Mouse (Mus musculus) lung, postnatal 25 days (tissue): ENCODE data around the gene Hrh1.
A peak's percentile ranks its signal among the peaks of the same experiment; 100 is the strongest.

Experiments
- DNase-seq: peaks from one replicate; pipeline ENCODE4 v3.0.0; 2022; ENCODE audit warnings: low spot score

Hrh1 gene

DNA sequence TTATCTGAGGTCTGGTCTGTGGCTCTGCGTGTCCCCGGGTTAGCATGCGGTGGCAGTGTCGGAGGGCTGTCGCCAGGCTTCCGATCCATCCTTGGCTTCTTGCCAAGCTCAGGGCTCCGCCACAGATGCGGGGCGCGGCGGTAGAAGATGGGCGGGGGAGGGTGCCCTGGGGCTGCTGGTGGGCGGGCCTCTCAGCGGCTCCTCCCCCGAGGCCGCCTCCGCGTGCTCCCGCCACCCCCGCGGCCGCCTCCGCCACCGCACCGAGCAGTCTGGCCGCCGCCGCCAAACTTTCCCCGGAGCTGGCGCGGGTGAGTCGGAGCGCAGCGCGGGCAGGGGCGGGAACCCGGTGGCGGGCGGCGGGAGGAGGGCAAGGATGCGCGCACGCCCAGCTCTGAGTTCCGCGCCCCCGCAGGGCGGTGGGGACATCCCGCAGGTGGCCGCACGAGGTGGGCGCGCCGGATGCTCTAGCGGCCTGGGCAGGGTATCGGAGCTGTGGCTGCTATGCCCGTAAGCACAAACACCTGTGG is at the start of gene Hrh1:
TSS of gene Hrh1 (plus strand) at position 246 of the 527 bp plus-strand sequence.
- peak; percentile 3 for DNase-seq

DNA sequence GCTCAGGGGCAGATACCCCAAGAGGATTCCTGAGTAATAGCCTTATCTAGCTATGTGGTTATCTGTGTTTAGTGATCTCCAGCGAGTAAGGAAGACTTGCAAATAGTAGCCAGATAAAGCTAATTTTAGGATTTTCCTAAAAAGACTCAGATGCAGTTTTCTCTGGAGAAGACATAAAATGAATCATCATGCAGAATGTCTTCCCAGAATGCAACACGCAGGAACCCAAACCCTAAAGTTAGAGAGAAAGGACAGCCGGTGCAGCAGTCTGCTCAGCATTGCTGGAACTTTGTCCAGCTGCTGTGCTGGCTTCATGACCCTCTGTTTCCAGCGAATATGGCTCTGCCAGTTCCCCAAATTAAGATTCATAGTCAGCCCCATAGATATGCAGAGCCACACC is 43.1 kb upstream of the Hrh1 start:
- DNase-seq = no peak

DNA sequence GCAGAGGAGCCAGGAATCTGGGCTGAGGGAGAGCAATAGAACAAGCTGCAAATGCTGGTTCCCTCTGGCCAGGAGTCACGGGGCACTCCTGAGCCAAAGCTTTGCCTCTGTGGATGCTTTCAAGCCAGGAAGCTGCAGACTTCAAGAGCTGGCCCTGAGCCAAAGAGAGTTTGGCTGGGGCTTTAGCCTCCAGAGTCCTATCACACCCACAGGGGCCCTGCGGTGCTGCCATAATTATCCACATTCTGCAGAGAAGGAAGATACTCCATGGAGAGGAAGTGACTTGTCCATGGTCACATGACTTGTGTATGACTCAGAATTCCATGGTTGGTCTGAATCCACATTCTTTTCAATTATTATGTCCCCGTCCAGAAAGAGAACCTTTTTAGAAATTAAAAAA is 39.6 kb upstream of the Hrh1 start:
- no peak for DNase-seq

DNA sequence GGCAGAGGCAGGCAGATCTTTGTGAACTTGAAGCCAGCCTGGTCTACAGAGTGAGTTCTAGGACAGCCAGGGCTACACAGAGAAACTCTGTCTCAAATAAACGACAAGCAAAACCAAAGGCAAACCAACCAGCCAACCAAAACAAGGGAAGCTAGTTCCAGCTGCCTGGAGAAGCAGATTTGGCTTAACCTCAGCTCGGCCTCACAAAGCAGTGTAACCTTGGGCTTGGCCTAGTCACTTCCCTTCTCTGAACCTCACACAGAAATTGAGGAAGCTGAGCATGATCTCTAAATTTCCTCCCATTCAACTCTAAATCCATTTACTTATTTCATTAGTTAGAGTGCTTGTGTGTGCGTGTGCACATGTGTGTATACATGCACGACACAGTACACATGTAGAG is 35.4 kb upstream of the Hrh1 start:
- DNase-seq = no peak

DNA sequence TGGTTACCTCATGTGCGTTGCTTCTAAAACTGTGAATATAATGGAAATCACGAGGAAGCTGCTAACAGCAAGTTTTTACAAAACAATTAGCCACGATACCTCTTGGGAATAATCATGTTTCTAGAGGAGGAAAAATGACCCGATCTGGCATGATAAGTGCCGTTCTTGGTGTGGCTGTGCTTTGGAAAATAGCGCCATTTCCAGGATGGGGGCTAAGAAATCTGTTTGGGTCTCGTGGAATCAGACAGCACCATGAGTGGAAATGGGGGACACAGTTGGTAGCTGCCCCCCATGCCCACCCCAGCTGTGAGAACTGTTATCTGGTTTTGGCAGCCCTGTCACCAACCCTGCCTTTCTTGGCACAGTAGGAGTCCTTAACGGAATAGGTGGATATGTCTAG is 34.0 kb upstream of the Hrh1 start:
- DNase-seq = no peak

DNA sequence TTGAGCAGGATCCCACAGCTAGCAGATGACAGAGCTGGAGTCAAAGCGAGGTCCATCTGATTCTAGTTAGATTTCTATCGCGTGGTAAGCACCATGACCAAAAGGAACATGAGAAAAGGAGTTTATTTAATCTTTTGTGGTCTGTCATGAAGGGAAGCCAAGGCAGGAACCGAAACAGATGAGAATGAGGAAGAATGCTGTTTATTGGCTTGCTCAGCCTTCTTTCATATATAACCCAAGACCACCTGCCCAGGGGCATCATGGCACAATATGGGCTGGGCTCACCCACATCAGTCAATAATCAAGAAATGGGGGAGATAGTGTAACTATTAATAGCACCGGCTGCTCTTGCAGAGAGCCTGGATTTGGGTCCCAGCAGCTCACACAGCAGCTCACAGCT is 33.0 kb upstream of the Hrh1 start:
- DNase-seq = no peak

DNA sequence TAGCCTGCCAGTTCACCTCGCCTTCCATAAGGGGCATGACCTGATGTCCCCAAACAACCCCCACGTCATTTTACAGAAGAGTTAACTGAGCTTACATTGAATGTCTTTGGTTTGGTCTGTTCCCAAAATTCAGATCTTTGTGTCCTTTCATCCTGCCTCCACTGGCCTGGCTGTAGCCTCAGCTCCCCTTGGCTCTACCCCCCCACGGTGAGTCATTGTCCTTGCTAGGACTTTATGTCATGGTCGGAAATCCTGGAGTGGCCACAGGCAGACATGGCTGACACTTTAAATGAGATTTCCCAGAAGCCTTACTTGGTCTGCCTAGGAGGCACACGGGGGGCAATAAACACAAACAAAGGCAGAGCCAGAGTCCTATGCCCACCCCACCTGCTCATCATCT is 31.5 kb upstream of the Hrh1 start:
- no peak for DNase-seq

DNA sequence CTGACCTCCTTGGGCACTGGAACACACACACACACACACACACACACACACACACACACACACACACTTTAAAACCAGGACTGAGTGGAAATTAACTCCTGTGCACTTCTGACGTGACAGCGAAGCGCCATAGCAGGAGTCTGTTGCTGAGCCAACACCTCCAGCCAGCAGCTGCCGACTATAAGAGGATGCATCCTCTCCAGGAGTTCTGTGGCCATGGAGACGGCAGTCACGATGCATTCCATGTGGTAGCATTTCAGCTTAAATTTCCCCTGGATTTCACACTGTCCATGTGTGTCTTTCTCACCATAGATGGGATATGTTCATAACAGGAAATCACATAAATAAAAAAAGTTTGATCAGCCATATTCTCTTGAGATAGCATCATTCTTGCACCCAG is 30.1 kb upstream of the Hrh1 start:
- no peak for DNase-seq

DNA sequence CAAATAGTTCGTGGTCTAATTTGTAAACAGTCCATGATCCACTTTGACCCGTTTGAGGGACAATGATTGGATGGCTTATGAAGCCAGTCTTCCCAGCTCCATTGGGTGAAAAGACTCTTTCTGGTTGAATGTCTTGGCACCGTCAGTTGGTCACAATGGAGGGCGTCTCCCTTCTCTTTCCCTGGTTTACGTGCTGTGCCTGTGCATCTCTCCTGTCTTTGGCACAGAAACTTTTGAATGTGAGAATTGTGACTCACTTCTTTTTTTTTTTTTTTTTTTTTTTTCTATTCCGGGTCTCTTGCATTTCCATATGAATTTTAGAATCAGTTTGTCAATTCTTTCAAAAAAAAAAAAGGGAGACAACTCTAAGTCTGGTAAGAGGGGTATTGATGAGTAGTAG is 29.5 kb upstream of the Hrh1 start:
- no peak for DNase-seq

DNA sequence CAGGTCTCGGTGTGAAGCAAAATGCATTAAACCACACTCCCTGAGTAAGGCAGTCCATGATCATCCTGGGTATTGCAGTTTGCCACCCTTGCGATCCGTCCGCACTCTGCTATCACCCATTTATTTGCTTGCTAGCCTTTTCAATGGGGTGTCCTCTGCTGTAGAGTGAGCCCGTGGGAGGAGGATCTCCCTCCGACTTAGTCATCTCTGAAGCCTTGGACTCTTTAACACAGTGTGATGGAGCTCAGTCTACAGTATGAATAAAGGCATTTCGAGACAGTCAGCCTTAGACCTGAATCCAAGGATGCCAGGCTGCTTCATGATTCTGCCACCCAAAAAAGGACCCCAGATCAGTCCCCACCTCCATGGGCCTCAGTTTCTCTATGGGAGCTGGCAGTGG is 25.0 kb upstream of the Hrh1 start:
- no peak for DNase-seq

DNA sequence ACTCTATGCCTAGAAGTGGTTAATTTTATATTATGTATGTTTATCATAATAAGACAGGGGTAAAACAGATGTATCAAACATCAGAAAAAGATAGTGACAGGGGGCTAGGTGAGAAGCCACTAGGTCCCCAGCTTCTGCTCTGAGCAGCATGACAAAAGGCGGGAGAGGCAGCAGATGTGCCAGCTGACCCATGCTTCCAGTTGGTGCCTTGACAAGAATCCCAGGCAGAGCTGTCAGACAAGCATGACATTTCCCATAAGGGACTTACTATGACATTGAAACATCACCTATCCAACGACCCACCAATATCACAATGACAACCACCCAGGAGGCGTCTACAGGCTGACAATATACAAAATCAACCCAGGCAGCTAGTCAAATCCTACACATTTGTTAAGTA is 16.9 kb upstream of the Hrh1 start:
- DNase-seq = no peak

DNA sequence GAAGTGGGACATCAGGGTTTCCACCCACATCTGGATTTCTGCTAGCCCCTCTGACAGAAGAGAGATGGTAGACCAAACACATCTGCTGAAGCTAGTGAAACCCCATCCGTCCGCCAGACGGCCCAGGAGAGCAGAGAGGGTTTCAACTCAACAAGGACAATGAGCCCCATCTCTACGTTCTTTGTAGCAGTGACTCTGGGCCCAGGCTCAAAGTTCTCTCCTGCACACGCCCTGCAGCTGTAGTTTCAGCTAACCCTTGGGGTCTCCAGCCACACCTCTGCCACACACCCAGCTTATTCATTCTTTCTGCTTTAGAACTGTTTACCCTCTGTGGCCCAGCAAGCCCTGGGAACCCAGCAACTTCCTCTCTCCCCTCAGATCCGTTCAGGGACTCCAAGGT is 10.4 kb upstream of the Hrh1 start:
- DNase-seq = no peak

DNA sequence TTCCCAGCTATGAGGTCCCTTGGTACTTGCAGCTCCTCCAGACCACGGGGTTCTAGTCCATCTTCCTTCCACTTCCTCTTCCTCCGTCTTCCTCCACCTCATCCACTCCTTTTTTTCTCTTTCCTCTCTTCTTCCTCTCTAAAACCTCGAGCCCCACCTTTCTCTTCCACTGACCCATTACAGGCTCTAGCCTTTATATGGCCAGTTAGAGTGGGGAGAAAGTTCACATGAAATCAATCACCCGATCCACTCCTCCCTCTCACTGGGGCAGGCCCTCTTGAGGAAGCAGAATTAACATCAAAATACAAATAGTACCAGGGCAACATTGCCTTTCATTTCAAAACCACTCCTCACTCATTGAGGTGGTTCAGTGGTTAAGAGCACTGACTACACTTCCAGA is 9.9 kb upstream of the Hrh1 start:
- DNase-seq = no peak

DNA sequence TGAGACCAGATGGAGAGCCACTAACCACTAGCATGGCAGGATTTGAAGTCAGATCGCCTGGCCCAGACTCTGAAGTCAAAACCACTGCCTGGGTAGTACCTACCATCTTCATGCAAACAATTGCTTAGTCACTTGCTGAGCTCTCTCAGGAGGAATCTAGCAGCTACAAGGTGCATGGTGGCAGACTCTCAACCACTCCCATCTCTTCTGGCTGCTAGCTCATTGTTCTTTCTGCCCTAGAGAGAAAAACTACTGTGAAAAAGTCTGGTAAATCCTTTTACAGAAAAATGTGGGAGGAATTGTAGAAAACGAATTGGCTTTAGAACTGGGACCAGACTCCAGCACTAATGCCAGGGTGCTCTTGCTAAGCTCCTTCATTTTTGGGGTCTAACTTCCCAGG is 7.6 kb upstream of the Hrh1 start:
- DNase-seq = no peak

DNA sequence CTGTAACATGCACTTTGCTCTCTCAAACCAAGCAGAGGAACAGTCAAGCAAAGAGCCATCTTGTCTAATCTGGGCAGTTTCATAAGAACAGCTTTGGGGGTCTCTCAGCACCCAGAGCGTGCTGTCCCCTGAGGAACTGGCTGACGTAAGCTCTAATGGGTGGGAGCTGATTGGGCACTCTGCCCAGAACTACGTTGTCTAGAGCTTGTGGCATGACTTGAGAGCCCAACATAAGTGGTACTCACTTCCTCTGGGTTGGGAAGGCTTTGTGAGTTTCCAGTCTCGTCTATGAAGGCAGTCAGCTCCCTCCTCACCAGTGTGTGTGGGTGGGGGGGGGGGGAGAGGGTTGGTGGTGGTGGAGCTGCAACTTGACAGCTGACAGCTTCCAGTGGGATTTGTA is 2.8 kb upstream of the Hrh1 start:
- DNase-seq = no peak

DNA sequence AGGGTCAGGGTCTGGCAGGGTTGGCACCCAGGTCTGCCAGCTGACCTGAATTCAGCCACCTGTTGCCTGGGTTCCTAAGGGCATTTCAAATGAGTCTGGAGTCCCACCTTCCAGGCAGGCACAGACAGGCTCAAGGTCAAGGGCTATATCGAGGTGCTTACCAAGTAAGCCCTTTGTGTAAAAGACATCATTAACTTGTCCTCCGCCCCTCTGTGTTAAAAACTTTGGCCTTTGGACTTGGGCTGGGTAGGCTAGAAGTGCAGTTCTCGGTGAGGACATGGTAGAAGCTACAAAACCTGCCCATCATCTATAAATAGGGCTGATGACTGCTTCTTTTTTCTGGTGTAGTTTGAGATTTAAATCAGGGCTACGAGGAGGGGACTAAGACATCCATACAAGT is 1.1 kb upstream of the Hrh1 start:
- DNase-seq = no peak

DNA sequence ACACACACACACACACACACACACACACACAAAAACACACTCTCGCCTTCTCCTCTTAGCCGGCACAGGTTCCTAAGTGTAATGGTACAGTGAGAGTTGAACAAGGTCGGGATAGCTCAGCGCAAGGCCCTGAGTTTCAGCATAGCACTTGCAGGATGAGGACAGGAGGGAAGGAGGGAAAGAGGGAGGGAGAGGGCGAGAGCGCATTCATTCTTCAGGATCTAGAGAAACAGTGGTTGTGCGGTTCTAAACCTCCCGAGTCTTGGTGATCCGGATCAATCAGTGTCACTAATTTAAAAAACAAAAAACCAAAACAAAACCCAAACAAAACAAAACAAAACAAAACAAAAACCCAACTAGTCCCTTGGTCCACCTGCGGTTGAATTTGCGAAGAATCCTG is 456 bp upstream of the Hrh1 start:
- DNase-seq = no peak

DNA sequence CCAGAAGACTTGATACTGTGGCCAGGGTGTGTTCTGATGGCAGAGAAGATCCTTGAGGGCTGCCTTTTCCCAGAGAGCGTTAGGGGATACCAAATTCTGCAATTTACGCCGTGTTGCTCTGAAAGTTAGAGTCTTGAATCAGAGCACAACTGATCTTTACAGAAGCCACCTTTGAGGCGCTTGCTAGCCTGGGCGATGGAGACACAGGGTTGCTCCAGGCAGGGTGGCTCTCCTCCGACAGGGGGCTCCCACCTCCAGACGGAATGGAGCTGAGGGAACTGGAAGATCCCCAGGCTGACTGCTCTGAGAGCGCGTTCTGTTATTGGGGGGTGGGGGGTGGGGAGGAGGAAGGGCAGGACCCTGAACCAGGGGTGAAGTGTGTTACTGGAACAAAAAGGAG is 890 bp downstream of the Hrh1 start:
- no peak for DNase-seq

DNA sequence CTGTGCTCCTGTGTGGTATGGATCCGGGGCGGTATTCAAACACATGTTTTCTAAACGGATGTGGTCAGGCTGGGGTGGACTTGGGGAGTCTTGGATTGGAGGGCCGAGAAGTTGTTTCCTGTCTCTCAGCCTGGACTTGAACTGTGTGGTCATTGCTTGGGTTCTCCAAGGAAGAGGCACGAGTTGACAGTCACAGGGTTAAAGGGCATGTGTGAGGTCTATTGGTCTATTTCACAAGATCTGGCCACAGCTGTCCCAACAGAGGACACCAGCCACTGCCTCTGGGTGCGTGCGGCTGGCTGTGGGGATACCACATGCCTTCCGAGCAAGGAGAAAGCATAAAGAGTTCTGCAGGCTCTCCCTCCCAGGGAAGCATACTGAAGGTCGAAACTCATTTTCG is 2.7 kb downstream of the Hrh1 start:
- DNase-seq = peak; percentile 12

DNA sequence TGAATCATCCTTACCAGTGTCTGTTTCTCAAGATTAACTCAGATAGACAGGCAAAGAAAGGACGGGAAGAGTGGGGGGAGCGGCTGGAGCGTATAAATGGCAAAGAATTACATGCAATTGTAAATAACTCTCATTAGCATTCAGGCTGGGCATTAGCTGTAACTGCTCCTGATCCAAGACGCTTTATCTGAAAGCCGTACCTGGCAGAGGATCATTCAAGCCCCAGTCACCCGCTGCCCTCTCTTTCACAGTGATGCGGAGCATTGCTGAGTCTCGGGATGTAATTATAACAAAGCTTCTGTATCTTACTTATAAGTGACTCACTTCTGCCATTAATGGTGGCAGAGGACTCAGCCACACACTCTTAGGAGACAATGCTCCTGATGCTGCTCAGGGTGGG is 3.1 kb downstream of the Hrh1 start:
- no peak for DNase-seq

DNA sequence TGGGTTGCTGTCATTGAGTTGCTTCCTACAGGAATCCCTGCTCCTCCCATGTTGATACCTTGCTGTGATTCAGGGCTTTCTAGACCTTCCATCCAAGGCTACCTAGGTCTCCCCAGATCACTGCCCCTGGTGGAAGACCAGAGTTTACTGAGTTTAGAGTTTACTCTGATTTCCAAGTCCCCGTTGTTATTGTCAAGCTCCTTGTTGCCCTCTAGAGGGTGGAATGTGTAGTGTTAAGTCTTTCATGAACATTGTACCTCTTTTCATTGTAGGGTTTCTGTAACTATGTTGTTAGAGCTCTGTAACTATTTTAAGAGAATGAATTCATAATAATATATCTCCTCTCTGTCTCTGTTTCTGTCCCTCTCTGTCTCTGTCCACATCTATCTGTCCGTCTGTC is 4.4 kb downstream of the Hrh1 start:
- no peak for DNase-seq

DNA sequence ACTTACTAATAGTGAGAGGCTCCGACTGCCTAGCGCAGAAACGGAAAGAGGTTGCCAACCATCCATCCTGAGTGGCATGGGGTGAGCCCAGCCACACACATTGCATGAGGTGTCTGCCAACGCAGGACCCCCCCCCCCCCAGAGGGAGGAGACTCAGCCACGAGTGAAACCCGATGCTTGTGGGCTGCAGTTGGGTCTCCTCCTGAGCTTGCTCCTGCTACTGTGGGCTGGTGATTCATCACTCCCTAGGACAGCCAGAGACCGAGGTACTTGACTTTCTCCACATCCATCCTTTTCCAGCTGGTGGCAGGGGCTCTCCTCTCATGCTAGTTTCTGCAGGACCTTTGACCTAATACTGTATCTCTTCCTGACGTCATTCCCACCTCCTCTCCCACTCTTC is 5.9 kb downstream of the Hrh1 start:
- DNase-seq = no peak

DNA sequence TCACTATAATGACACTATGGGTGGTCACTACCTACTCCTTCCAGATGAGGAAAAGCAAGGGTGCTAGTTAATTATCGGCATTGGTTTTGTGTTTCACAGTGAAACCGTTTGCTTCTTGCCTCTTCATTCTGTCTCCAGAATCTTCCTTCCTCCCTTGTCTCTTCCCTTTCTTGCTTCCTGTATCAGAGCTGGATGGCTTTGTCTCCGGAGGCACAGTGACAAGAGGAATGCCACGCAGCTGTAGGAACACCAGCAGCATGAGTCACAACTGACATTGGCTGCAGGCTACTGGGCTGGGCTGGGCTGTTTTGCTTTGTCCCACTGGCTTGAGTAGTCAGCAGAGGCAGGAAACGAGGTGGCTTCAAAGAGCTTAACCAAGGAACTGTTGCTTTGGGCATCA is 6.4 kb downstream of the Hrh1 start:
- DNase-seq = no peak

DNA sequence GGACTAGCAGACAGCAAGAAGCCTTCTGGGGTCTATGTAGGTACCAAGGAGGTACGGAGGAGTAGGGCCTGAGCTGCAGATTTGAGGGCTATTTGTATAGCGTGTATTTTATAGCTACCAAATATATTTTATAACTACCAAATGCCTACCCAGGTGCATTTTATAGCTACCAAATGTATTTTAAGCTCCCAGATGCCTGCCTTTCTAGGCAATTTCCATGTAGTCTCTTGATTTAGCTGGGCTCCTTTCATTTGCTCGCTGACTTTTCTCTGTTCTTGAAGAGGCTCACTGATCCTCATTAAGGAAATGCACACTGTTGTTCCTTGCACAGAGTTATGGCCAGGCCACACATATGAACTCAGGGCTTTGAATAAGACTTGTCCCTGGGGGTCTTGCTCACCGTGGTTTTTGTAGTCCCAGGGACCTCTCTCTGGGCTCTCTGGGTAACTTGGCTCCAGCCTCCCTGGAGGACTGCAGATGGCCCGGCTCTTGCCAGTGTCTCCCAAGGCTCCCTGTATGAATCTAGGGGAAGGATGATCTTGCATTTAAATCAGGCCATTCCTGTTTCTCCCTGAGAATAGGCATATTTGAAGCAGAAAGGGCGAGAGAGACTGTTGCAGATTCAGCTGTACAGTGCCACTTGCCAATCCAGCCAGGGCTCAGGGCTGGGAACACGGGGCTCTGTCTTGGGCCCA is 7.2 kb downstream of the Hrh1 start:
- no peak for DNase-seq

DNA sequence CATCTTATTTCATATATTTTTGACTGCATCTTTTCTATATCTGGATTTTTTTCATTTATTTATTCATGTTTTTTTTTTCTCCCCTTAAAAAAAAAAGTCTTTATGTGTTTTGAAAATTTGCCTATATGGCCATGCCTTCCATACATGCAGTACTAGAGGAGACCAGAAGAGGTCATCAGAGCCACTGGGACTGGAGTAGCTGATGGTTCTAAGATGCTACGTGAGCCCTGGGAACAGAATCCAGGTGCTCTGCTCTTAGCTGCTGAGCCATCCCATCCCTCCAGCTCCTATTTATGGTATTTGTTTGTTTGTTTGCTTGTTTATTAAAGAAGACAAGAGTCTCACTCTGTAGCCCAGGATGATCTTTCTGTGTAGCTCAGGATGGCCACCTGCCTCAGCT is 8.9 kb downstream of the Hrh1 start:
- no peak for DNase-seq
